Mouse (Mus musculus) left cerebral cortex, adult 9 months (tissue): ENCODE data around the gene Cpsf4l.
A peak's percentile ranks its signal among the peaks of the same experiment; 100 is the strongest.

Experiments
- DNase-seq, 2 experiments: peaks; one replicate each; pipeline ENCODE4 v3.0.0; 2022; ENCODE audit warnings: low spot score in 2 of 2

The Cpsf4l gene

GRCm38 (mm10) chr11:113735151-113735550, 25.3 kb upstream of the Cpsf4l start:
- DNase-seq: no peak

- no peak for DNase-seq
Measured at GRCm38 (mm10) chr11:113733631-113734364, 24.0 kb upstream of the Cpsf4l start.

- no peak for DNase-seq
Measured at GRCm38 (mm10) chr11:113731945-113732612, 22.3 kb upstream of the Cpsf4l start.

- DNase-seq: no peak
Measured at GRCm38 (mm10) chr11:113730879-113731278, 21.1 kb upstream of the Cpsf4l start.

GRCm38 (mm10) chr11:113729917-113730316, 20.1 kb upstream of the Cpsf4l start:
- no peak for DNase-seq

GRCm38 (mm10) chr11:113729239-113729638, 19.4 kb upstream of the Cpsf4l start:
- DNase-seq: no peak

GRCm38 (mm10) chr11:113727992-113728391, 18.2 kb upstream of the Cpsf4l start:
- DNase-seq: no peak

- DNase-seq: no peak
Measured at GRCm38 (mm10) chr11:113726994-113727888, 17.4 kb upstream of the Cpsf4l start.

- no peak for DNase-seq
Measured at GRCm38 (mm10) chr11:113725235-113726048, 15.6 kb upstream of the Cpsf4l start.

GRCm38 (mm10) chr11:113722405-113723090, 12.7 kb upstream of the Cpsf4l start:
- no peak for DNase-seq

GRCm38 (mm10) chr11:113717767-113718424, 8.1 kb upstream of the Cpsf4l start:
- DNase-seq: no peak

GRCm38 (mm10) chr11:113716132-113716531, 6.3 kb upstream of the Cpsf4l start:
- no peak for DNase-seq

GRCm38 (mm10) chr11:113715078-113715674, 5.4 kb upstream of the Cpsf4l start:
- no peak for DNase-seq

GRCm38 (mm10) chr11:113711061-113711460, 1.2 kb upstream of the Cpsf4l start:
- DNase-seq: no peak

- no peak for DNase-seq
Measured at GRCm38 (mm10) chr11:113710257-113710777, 500 bp upstream of the Cpsf4l start.

- no peak for DNase-seq
Measured at GRCm38 (mm10) chr11:113709272-113709671, 545 bp downstream of the Cpsf4l start.

- no peak for DNase-seq
Measured at GRCm38 (mm10) chr11:113708629-113709213, 1.1 kb downstream of the Cpsf4l start.

- DNase-seq: no peak
Measured at GRCm38 (mm10) chr11:113705966-113706652, 3.7 kb downstream of the Cpsf4l start.

- peak in 1 of 2 experiments; percentile 84 for DNase-seq
Measured at GRCm38 (mm10) chr11:113703758-113704157, 6.1 kb downstream of the Cpsf4l start.
